Mouse (Mus musculus) intestine, embryonic 16.5 days (tissue): Measurements from ENCODE around the gene 2310007B03Rik. TPM values are rescaled to one million over a fixed set of nuclear protein-coding genes. Genes with fewer than 3 reads are reported as not detected.

ENCODE experiments used
- ATAC-seq: fragments of 200-750 bp; cut with Nextera tagmentation; 2 replicates; pipeline ENCODE4 v1.8.0; 2017; ENCODE audit warnings: moderate TSS enrichment, moderate library complexity
- H3K27ac ChIP-seq: fragments of 300-500 bp; sonication (generic); 2 replicates; pipeline ENCODE4 v1.5.1; 2014; ENCODE audit warnings: mild to moderate bottlenecking, low read length
- H3K27me3 ChIP-seq: fragments of 300-500 bp; sonication (generic); replicated peaks from 2 replicates; pipeline ENCODE4 v1.6.1; 2014; ENCODE audit warnings: low read length, control low read depth, mixed read lengths; ENCODE audit not compliant: control insufficient read depth, insufficient read depth
- H3K36me3 ChIP-seq: fragments of 300-500 bp; sonication (generic); 2 replicates; pipeline ENCODE4 v1.6.1; 2014; ENCODE audit warnings: low read length, control low read depth; ENCODE audit not compliant: control insufficient read depth, insufficient read depth
- H3K4me1 ChIP-seq: fragments of 300-500 bp; sonication (generic); 2 replicates; pipeline ENCODE4 v1.6.1; 2014; ENCODE audit warnings: low read length, control low read depth, mixed read lengths; ENCODE audit not compliant: control insufficient read depth, insufficient read depth
- H3K4me2 ChIP-seq: fragments of 300-500 bp; sonication (generic); 2 replicates; pipeline ENCODE4 v1.6.1; 2014; ENCODE audit warnings: low read depth, low read length, control low read depth
- H3K4me3 ChIP-seq: fragments of 300-500 bp; sonication (generic); 2 replicates; pipeline ENCODE4 v1.5.1; 2014; ENCODE audit warnings: mild to moderate bottlenecking, low read length
- H3K9ac ChIP-seq: fragments of 300-500 bp; sonication (generic); 2 replicates; pipeline ENCODE4 v1.6.1; 2014; ENCODE audit warnings: low read depth, low read length
- H3K9me3 ChIP-seq: fragments of 300-500 bp; sonication (generic); 2 replicates; pipeline ENCODE4 v1.6.1; 2016; ENCODE audit warnings: low read length, control low read depth; ENCODE audit not compliant: control insufficient read depth
- WGBS: fragments of 180-500 bp; shearing (Covaris S2); extraction: QIAGEN DNeasy Blood & Tissue Kit; methylation state at CpG from one replicate; pipeline ENCODE4 v1.1.7; 2014; 5-methylcytosine and 5-hydroxymethylcytosine counted together
- polyA plus RNA-seq: library from polyadenylated mRNA; unstranded; fragments of >200 nt; fragmentation: Nextera tagmentation; extraction: Ambion mirVana; gene quantifications from 2 replicates; pipeline ENCODE4 v1.2.1, GENCODE M21; 2015

Gene 2310007B03Rik
- polyA plus RNA-seq, 1 experiment from 2014 or later: 16.8 TPM

- no peak overlapping the region for H3K27ac ChIP-seq
- 78% methylated on average over 7 of the region's 7 CpGs for WGBS
- H3K4me3 ChIP-seq: no peak overlapping the region
- no peak for ATAC-seq
- H3K27me3 ChIP-seq: no peaks in the 10 kb centered on the region
- H3K4me1 ChIP-seq: peaks cover 16% of the 10 kb centered on the region
- H3K9me3 ChIP-seq: no peaks in the 10 kb centered on the region
- no peaks in the 10 kb centered on the region for H3K36me3 ChIP-seq
- no peak overlapping the region for H3K4me2 ChIP-seq
- H3K9ac ChIP-seq: no peak overlapping the region
Measured at GRCm38 (mm10) chr1:93162588-93162987, 1.8 kb upstream of the 2310007B03Rik start.

- no peaks in the 10 kb centered on the region for H3K27me3 ChIP-seq
- peaks cover 18% of the 10 kb centered on the region for H3K4me1 ChIP-seq
- no peak for ATAC-seq
- 78% methylated on average over 10 of the region's 10 CpGs for WGBS
- no peak overlapping the region for H3K4me3 ChIP-seq
- H3K27ac ChIP-seq: no peak overlapping the region
- H3K9ac ChIP-seq: no peak overlapping the region
- H3K9me3 ChIP-seq: no peaks in the 10 kb centered on the region
- H3K36me3 ChIP-seq: no peaks in the 10 kb centered on the region
- no peak overlapping the region for H3K4me2 ChIP-seq
Measured at GRCm38 (mm10) chr1:93161921-93162320, 1.2 kb upstream of the 2310007B03Rik start.

GRCm38 (mm10) chr1:93161350-93161749 is 602 bp upstream of the 2310007B03Rik start:
- peak overlapping the region; percentile 23 for H3K27ac ChIP-seq
- H3K27me3 ChIP-seq: no peaks in the 10 kb centered on the region
- H3K4me1 ChIP-seq: peaks cover 20% of the 10 kb centered on the region
- WGBS: 72% methylated on average over 8 of the region's 8 CpGs
- H3K9me3 ChIP-seq: no peaks in the 10 kb centered on the region
- H3K36me3 ChIP-seq: no peaks in the 10 kb centered on the region
- ATAC-seq: peak; percentile 10; the same call in 1 of the 2 replicates
- no peak overlapping the region for H3K9ac ChIP-seq
- peak overlapping the region; percentile 35 for H3K4me2 ChIP-seq
- H3K4me3 ChIP-seq: no peak overlapping the region

GRCm38 (mm10) chr1:93159566-93160500 is 915 bp downstream of the 2310007B03Rik start:
- H3K36me3 ChIP-seq: no peaks in the 10 kb centered on the region
- peak overlapping the region; percentile 60 for H3K9ac ChIP-seq
- WGBS: 72% methylated on average over 21 of the region's 21 CpGs
- H3K4me3 ChIP-seq: peak overlapping the region; percentile 49
- H3K27me3 ChIP-seq: no peaks in the 10 kb centered on the region
- H3K4me1 ChIP-seq: peaks cover 20% of the 10 kb centered on the region
- H3K27ac ChIP-seq: peak overlapping the region; percentile 81
- peak overlapping the region; percentile 28 for H3K4me2 ChIP-seq
- peak; percentile 49 for ATAC-seq
- H3K9me3 ChIP-seq: no peaks in the 10 kb centered on the region

- Histone ChIP-seq H3K4me1 (peaks cover 20% of the 10 kb centered on the region), H3K4me2 (peak overlapping the region; percentile 28), H3K9me3 (no peaks in the 10 kb centered on the region), H3K9ac (peak overlapping the region; percentile 60; the same call in 1 of the 2 replicates), H3K4me3 (peak overlapping the region; percentile 49), H3K27ac (no peak overlapping the region), H3K36me3 (no peaks in the 10 kb centered on the region), H3K27me3 (no peaks in the 10 kb centered on the region)
- ATAC-seq: no peak
- 68% methylated on average over 8 of the region's 8 CpGs for WGBS
Measured at GRCm38 (mm10) chr1:93158916-93159315, 1.8 kb downstream of the 2310007B03Rik start.

GRCm38 (mm10) chr1:93157566-93157965 is 3.2 kb downstream of the 2310007B03Rik start:
- Histone ChIP-seq H3K36me3 (no peaks in the 10 kb centered on the region), H3K9ac (0 out of 2 replicates have a peak overlapping the region, but pooled peaks have one; percentile 6), H3K27ac (peak overlapping the region; percentile 37; the same call in 1 of the 2 replicates), H3K27me3 (no peaks in the 10 kb centered on the region), H3K4me3 (no peak overlapping the region), H3K4me2 (no peak overlapping the region), H3K4me1 (peaks cover 20% of the 10 kb centered on the region), H3K9me3 (no peaks in the 10 kb centered on the region)
- 72% methylated on average over 4 of the region's 4 CpGs for WGBS
- ATAC-seq: peak; percentile 19; the same call in 1 of the 2 replicates

GRCm38 (mm10) chr1:93150907-93151661 is 9.7 kb downstream of the 2310007B03Rik start:
- Histone ChIP-seq H3K4me1 (no peaks in the 10 kb centered on the region), H3K4me3 (no peak overlapping the region), H3K27me3 (no peaks in the 10 kb centered on the region), H3K9me3 (no peaks in the 10 kb centered on the region), H3K4me2 (no peak overlapping the region), H3K36me3 (no peaks in the 10 kb centered on the region), H3K9ac (no peak overlapping the region), H3K27ac (no peak overlapping the region)
- no peak for ATAC-seq
- WGBS: 69% methylated on average over 2 of the region's 2 CpGs

GRCm38 (mm10) chr1:93144176-93144575 is 16.6 kb downstream of the 2310007B03Rik start:
- H3K9ac ChIP-seq: no peak overlapping the region
- no peaks in the 10 kb centered on the region for H3K4me1 ChIP-seq
- no peak overlapping the region for H3K27ac ChIP-seq
- H3K27me3 ChIP-seq: no peaks in the 10 kb centered on the region
- 77% methylated on average over 9 of the region's 9 CpGs for WGBS
- no peaks in the 10 kb centered on the region for H3K9me3 ChIP-seq
- H3K36me3 ChIP-seq: no peaks in the 10 kb centered on the region
- no peak overlapping the region for H3K4me3 ChIP-seq
- no peak for ATAC-seq
- H3K4me2 ChIP-seq: no peak overlapping the region

GRCm38 (mm10) chr1:93142871-93143270 is 17.9 kb downstream of the 2310007B03Rik start:
- ATAC-seq: no peak
- H3K36me3 ChIP-seq: no peaks in the 10 kb centered on the region
- WGBS: 85% methylated on average over 1 of the region's 1 CpGs
- H3K27ac ChIP-seq: no peak overlapping the region
- no peak overlapping the region for H3K4me3 ChIP-seq
- H3K9me3 ChIP-seq: no peaks in the 10 kb centered on the region
- H3K4me2 ChIP-seq: no peak overlapping the region
- H3K27me3 ChIP-seq: no peaks in the 10 kb centered on the region
- H3K4me1 ChIP-seq: peaks cover 9% of the 10 kb centered on the region
- no peak overlapping the region for H3K9ac ChIP-seq
